Mouse (Mus musculus) B cell, adult 62 days (primary cell): Measurements from ENCODE around the gene Fkbp2. TPM values are rescaled to one million over a fixed set of nuclear protein-coding genes. Genes with fewer than 3 reads are reported as not detected.

Experiments
- total RNA-seq: library from RNA; stranded (reverse); gene quantifications from 4 replicates; pipeline ENCODE4 v1.2.4, GENCODE M21; 2023

The Fkbp2 gene
- 23.9 to 26.2 TPM (median 24.8 TPM) in 4 replicates for total RNA-seq

DNA sequence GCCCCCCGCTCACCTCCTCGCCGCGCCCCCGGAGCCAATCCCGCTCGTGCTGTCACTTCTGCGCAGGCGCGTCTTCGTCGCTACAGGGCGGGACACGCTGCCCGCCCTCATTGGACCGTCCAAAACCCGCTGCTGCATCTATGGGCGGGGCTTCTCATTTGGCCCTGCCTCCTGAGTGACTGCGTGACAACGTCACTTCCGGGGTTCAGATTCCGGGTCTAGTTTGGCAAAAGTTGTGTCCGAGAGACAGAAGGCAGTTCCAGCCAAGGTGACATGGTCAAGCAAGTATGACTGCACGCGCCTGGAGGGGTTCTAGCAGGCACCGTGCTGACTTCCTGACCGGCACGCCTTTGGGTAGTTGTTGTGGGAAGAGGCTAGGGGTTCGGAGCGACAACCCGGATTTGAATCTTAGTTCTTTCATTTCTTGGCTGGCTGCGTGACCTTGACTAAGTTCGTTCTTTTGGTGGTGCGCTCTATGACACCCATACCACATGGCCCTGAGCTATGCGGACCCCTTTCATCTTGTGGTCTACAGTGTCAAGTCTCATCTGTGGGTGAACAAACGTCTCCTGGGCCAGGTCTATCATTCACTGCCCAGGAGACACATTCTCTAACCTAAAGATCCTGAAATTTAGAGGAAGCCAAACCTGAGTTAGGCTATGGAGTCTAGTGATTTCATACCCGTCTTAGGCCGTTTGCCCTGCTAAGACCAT lies at the start of gene Fkbp2:
Gene Fkbp2 (minus strand): TSS at position 121 of the 713 bp plus-strand sequence.

DNA sequence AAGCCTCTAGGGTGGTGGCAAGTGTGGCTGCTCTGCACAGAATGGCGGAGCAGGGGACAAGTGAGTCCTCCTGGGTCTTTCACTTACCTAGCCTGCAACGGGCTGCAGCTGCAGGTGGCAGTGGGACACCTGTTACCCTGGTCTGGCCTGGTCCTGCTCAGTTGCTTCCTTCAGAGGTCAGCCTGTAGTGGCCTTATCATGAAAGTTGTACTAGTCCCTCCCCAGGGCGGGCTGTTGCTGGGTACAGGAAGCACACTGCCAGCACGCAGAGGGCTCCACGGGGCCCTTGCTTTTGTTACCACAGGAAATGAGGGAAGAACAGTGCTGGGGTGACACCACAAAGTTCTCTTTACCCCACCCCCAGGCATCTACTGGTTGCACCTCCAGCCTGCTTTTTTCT lies 38.9 kb upstream of the Fkbp2 start, which contains the start of gene Fermt3:
Gene Fermt3 (minus strand): TSS at position 279 of the 400 bp plus-strand sequence.

DNA sequence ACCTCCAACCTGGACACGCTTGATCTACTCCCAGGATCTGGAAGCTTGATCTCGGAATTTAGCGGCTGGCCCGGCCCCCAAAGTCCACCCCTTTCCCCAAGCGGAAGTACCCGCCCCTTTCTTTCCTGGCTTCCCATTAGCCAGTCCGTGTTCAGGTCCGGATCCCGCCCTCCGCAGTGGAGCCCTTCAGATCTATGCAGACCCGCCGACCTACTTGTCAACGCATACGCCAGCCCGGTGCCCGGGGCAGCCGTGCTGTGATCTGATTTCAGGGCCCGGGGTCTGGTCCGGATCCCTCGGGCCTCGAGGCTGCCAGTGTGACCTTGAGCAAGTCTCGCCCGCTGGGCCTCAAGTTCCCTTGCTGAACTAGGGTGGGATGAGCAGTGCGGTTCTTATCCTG lies 15.7 kb upstream of the Fkbp2 start, which contains the start of the genes Nudt22 and Trpt1:
Gene Nudt22 (minus strand): TSS at position 112 of the 400 bp plus-strand sequence.
Gene Trpt1 (plus strand): TSS at position 126 of the 400 bp plus-strand sequence.

DNA sequence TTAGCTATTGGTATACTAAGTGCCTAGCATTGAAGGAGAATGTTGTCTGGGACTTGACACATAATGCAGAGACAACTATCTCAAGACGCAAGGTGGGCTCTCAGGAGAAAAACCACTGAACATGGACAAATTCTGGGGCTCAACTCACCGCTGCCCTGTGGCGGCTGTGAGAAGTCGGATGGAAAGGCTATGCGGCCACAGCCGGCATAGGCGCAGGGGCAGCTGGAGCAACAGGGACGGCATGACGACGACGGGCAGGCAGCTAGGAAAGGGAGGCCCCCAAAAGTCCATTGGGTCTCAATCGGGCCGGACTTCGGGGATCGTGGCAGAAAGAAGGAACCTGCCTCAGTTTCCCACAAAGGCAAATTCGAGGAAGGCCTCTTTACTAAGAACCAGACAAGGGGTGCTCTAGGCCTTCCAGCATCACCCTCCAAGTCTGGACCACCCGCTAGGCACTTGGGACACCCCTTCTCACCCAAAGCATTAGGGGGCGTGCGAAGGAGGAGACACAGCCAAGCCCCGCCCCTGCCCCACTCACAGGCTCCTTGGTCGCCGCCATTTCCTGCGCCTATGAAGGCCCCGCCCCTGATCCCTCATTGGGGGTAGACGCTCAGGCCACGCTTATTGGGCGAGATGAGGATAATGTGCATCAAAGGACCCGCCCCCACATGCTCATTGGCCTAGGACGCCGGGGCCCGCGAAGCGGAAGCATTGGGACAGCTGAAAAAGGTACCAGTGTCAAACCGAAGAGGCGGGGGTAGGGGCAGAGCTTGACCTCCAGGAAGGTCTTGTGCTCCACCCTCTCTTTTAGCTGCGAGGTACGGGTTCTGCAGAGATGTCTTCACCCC lies 11.9 kb upstream of the Fkbp2 start, which contains the start of gene Dnajc4:
Gene Dnajc4 (minus strand): TSS at position 562 of the 848 bp plus-strand sequence.

DNA sequence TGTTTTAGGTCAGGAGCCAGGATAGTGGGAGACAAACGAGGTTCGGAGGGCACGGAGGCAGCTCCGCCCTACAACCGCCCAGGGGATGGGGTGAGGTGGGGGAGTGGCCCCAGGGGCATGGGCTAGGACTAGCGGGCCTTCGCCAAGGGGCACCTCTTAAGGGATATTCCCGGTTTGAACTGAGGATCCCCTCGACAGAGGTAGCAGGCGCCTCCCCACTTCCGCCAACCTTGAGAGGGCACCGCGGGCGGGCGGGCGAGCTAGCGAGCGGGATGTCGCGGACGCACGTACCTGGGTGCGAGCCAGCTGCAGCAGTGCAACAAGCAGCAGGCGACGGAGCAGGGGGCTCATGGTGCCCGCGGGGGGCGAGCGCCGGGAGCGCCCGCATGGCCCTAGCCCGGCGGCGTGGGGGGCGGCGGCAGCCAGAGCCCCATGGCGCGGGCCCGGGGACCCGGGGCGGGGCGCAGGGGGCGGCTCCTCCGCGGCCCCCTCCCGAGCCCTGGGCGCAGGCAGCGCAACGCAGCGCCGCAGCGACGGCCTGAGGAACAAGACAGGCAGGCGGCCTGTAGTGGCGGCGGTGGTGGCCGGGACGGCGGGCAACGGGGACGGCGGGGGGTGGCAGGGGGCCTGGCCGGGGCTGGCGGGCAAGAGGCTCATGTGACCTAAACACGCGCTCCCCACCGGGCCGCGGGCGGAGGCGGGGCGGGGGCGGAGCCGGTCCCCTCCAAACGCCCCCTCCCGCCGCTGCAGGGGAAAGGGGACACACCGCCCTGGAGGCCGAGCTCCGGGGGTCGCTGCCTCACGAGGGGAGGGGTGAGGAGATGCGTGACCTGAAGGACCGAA lies 7.0 kb upstream of the Fkbp2 start, which contains the start of gene Vegfb:
Gene Vegfb (minus strand): TSS at position 591 of the 843 bp plus-strand sequence.

DNA sequence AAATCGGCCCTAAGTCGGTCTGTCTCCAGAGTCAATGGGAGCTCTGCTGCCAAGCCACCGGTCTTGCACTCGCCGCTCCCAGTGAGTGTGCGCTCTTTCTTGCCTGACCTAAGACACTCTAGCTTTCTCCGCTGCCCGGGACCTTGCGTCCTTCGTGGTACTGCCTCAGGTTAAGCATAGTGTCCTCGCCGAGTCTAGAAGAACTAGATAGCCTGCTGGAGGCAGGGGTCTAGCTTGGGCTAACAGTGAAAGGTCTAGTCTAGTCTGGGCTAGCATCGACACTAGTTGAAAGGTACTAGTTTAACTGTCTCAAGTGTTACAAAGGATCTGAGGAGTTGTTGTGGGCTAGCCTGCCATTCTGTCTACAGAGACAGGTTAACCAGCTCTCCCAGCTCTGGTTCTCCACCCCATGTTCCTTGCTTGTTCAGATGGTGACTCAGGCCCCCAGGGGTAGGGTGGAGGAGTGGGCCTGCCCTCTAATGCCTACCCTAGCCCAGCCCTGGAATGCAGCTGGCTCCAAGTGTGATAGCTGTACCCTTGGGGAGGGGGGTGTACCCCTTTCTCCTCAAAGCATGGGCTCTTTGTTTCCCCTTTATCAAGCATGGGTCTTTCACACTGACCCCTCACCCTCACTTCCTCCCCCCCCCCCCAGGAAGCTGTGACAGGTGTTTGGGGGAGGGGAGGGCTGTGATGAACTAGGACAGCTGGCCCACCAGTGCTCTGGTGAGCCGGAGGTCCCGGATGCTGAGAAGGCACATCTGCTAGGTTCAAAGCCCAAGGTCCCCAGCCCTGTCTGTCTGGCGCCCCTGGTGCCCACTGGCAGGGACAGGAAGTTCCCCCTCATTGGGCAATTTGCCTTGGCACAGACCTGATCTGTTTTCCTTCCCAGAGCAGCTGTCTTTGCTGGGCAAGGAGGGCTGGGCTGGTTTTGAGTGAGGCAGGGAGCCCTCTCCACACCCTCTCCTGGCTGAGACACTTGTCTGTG lies 4.5 kb downstream of the Fkbp2 start, which contains the start of gene Plcb3:
Gene Plcb3 (minus strand): TSS at position 934 of the 985 bp plus-strand sequence.

DNA sequence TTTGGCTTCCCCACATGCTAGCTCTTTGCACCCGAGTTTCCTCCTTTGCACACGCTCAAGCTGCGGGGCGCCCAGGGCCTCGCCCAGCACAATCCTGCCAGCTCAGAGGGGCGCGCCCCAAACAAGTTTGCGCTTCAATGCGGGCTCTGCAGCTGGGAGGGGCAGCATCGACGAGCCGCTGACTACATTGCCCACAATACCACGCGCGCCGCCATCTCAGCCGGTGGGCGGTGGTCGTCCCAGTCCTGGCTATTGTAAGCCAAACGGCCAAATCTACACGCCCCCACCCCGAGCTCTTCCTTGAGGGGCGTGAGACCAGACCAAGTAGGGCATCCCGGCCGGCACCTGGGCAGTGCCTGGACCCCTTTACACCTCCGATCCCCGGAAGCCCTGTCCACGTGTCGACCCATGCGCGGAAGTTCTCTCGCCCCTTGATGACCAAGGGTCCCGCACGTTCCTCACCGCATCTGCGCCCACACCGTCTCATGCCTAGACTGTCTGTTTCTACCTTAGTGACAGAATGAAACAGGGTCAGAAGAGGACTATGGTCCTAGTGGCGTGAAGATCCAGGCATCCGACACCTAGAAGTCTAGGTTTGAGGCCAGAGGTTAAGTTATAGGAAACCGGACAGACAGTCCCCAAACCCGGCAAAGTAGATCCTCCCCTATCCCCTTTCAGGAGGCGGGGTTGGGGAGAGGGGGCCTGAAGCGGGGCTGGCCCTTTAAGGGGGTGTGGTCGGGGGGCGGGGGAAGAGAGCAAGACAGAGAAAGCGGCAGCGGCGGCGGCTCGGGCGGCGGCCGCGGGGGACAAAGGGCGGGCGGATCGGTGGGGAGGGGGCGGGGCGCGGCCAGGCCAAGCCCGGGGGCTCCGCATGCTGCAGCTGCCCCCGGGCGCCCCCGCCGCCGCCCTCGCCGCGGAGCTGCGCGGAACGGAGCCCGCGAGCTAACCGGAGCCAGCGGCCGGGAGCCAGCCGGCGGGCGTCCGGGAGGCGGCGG lies 5.8 kb downstream of the Fkbp2 start, which contains the start of gene Ppp1r14b:
Gene Ppp1r14b (plus strand): TSS at position 758 of the 995 bp plus-strand sequence.

DNA sequence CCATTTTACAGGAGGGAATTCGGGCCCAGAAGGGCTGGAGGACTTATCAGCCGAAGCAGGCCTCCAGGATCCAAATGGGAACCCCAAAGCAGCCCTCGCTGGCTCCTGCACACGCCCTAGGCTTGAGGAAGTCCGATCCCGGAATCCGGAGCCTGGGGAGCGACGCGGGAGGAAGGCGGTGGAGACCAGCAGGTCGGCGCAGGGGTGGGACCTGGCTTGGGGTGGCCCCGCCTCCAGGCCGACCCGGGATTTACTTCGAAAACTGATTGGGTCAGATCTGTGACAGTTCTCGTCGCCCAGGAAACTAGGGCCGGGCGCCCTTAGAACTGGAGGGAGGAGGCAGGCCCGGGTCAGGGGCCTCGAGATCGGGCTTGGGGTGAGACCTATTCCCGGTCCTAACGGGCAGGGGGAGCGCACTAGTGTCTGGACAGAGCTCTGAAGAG lies 38.0 kb downstream of the Fkbp2 start, which contains the start of gene Gpr137:
Gene Gpr137 (minus strand): TSS at position 232 of the 443 bp plus-strand sequence.

DNA sequence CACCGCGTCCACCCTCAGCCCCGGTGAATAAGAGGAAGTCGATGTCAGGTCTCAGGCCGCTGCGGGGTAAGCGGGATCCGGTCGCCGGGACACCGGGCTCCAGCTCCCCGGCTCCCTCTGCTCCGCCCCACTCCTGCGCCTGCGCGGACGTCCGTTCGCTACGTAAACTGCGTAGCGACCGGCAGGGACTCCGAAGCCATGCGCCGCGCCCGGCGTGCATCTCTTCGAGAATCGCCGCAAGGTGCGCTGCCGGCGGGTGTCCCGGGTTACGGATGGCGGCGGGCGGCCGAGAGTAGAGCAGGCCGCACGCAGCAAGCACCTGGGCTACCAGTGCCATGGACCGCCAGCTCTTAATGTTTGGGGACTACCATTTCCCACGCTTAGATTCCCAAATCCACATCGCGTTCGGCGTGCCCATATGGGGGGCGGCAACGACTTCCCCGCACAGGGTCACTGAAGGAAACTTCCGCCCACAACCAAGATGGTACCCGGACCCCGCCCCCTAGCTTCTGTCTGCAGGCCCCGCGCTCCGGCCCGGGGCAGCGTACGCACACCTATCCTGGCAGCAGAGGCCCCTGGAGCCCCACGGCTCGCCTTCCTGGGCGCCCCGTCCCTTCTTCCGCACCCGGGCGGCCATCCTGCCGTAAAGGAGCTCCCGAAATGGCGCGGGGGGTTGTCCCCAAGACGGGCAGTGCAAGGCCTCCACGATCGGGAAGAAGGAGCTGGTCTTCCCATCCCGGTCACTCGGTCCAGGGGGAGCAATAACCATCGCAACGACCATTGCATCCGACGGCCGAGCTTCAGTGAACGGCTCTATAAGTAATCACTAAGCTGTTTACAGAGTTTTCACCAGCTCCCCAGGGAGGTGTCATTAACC lies 38.7 kb downstream of the Fkbp2 start, which contains the start of gene Bad:
Gene Bad (plus strand): TSS at position 490 of the 877 bp plus-strand sequence.

DNA sequence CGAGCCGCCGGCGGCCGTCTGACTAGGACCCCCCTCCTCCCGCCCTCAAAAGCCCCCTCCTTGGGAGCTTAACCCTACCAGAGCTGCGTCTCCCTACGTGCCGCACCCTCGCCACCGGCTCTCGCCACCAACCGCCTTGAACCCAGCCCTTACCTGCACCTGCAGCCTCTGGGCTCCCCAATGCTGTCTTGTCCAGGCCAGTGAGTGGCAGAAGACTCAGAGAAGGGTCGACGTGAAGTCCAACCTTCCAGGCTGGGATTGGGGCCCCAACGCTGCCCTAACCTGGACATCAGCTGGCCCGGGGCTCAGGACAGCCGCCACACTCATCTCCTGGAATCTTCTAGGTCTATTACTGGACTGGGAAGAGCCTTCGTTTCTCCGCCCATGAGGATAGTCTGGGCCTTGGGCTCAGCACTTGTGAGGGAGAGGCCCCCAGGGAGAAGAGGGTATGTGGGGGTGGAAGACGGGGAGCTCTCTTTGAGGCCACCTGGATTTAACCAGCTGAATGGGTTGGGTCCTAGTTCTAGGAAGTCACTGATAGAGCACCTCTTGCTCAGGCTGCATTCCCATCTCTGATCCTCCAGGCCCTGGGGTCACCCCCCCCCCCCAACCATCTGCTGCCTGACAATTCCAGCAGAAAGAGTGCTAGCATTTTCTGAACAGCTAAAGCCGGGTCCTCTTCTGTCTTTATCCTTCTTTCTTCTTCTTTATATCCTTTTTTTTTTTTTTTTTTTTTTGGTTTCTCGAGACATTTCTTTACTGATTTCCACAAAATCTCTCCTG lies 45.9 kb downstream of the Fkbp2 start, which contains the start of gene Kcnk4:
Gene Kcnk4 (minus strand): TSS at position 321 of the 783 bp plus-strand sequence.

Other genes starting within 250 kb of the Fkbp2 start
- 26.5 to 33.1 TPM (median 30.8 TPM) in 4 replicates for gene Rps6ka4, start 139.9 kb downstream of the Fkbp2 start, total RNA-seq
- gene Ccdc88b, start 122.3 kb downstream of the Fkbp2 start, total RNA-seq = 19.8 to 33.4 TPM (median 24.6 TPM) in 4 replicates
- 134 to 168 TPM (median 150 TPM) in 4 replicates for gene Trmt112, start 70.8 kb downstream of the Fkbp2 start, total RNA-seq
- 87.1 to 92.5 TPM (median 92.1 TPM) in 4 replicates for gene Prdx5, start 70.4 kb downstream of the Fkbp2 start, total RNA-seq
- gene Esrra, start 58.7 kb downstream of the Fkbp2 start, total RNA-seq = 51.8 to 58.5 TPM (median 55.3 TPM) in 4 replicates
- gene Catsperz, start 55.1 kb downstream of the Fkbp2 start, total RNA-seq = not detected in 4 replicates
- gene Kcnk4, start 46.0 kb downstream of the Fkbp2 start, total RNA-seq = 1.0 TPM in 1 of 4 replicates, not detected in the others
- 9.9 to 10.3 TPM (median 10.1 TPM) in 4 replicates for gene Bad, start 38.6 kb downstream of the Fkbp2 start, total RNA-seq
- gene Gpr137, start 38.0 kb downstream of the Fkbp2 start, total RNA-seq = 17.0 to 21.0 TPM (median 18.9 TPM) in 4 replicates
- gene Ppp1r14b, start 5.5 kb downstream of the Fkbp2 start, total RNA-seq = 65.3 to 101 TPM (median 80.8 TPM) in 4 replicates
- 14.9 to 17.9 TPM (median 17.1 TPM) in 4 replicates for gene Plcb3, start 4.0 kb downstream of the Fkbp2 start, total RNA-seq
- gene Vegfb, start 7.2 kb upstream of the Fkbp2 start, total RNA-seq = 14.5 to 20.1 TPM (median 17.1 TPM) in 4 replicates
- 23.3 to 28.0 TPM (median 24.6 TPM) in 4 replicates for gene Dnajc4, start 12.1 kb upstream of the Fkbp2 start, total RNA-seq
- gene Nudt22, start 15.6 kb upstream of the Fkbp2 start, total RNA-seq = 3.6 to 5.8 TPM (median 3.9 TPM) in 4 replicates
- gene Trpt1, start 15.6 kb upstream of the Fkbp2 start, total RNA-seq = 4.9 to 6.3 TPM (median 5.6 TPM) in 4 replicates
- gene Fermt3, start 39.0 kb upstream of the Fkbp2 start, total RNA-seq = 174 to 177 TPM (median 177 TPM) in 4 replicates
- 97.1 to 124 TPM (median 114 TPM) in 4 replicates for gene Stip1, start 59.5 kb upstream of the Fkbp2 start, total RNA-seq
- 5.2 to 8.4 TPM (median 6.8 TPM) in 4 replicates for gene Macrod1, start 76.3 kb upstream of the Fkbp2 start, total RNA-seq
- gene Flrt1, start 125.2 kb upstream of the Fkbp2 start, total RNA-seq = 0.09 TPM in 1 of 4 replicates, not detected in the others
- gene Otub1, start 225.8 kb upstream of the Fkbp2 start, total RNA-seq = 132 to 147 TPM (median 146 TPM) in 4 replicates
- gene Cox8a, start 237.1 kb upstream of the Fkbp2 start, total RNA-seq = 310 to 323 TPM (median 315 TPM) in 4 replicates